Mouse (Mus musculus): Measurements from ENCODE around the gene 9130008F23Rik. TPM values are rescaled to one million over a fixed set of nuclear protein-coding genes. Genes with fewer than 3 reads are reported as not detected.

The 9130008F23Rik gene
- polyA plus RNA-seq, 1 experiment from 2014 or later = 0.16 TPM

- no peak overlapping the region for H3K4me2 ChIP-seq (ENCODE audit: low read length)
- no peak overlapping the region for H3K27ac ChIP-seq (replicated peaks; ENCODE audit: low read depth, low read length)
- no peaks in the 10 kb centered on the region for H3K9me3 ChIP-seq (ENCODE audit: control insufficient read depth, low read length)
- H3K4me1 ChIP-seq (ENCODE audit: control insufficient read depth, insufficient read depth, low read length) = no peaks in the 10 kb centered on the region
- no peaks in the 10 kb centered on the region for H3K36me3 ChIP-seq (ENCODE audit: control insufficient read depth, insufficient read depth, low read length)
- ATAC-seq (ENCODE audit: low FRiP score, low TSS enrichment) (no peak), DNase-seq (no peak)
- H3K4me3 ChIP-seq (replicated peaks; ENCODE audit: low read depth, low read length) = no peak overlapping the region
- WGBS = 72% methylated on average over 10 of the region's 10 CpGs
- H3K9ac ChIP-seq (replicated peaks; ENCODE audit: low read length) = no peak overlapping the region
- no peaks in the 10 kb centered on the region for H3K27me3 ChIP-seq (ENCODE audit: control insufficient read depth, insufficient read depth, low read length)
These were observed 11.2 kb downstream of the 9130008F23Rik start for GRCm38 (mm10) chr17:40868952-40869747.

GRCm38 (mm10) chr17:40855065-40855464 lies 25.3 kb downstream of the 9130008F23Rik start:
- Histone ChIP-seq H3K9ac (replicated peaks; ENCODE audit: low read length) (no peak overlapping the region), H3K36me3 (ENCODE audit: control insufficient read depth, insufficient read depth, low read length) (no peaks in the 10 kb centered on the region), H3K27ac (replicated peaks; ENCODE audit: low read depth, low read length) (no peak overlapping the region), H3K4me3 (replicated peaks; ENCODE audit: low read depth, low read length) (no peak overlapping the region), H3K4me1 (ENCODE audit: control insufficient read depth, insufficient read depth, low read length) (no peaks in the 10 kb centered on the region), H3K4me2 (ENCODE audit: low read length) (no peak overlapping the region), H3K9me3 (ENCODE audit: control insufficient read depth, low read length) (no peaks in the 10 kb centered on the region), H3K27me3 (ENCODE audit: control insufficient read depth, insufficient read depth, low read length) (no peaks in the 10 kb centered on the region)
- DNase-seq (no peak), ATAC-seq (ENCODE audit: low FRiP score, low TSS enrichment) (no peak)

GRCm38 (mm10) chr17:40837308-40837707 lies 43.1 kb downstream of the 9130008F23Rik start:
- Histone ChIP-seq H3K4me3 (replicated peaks; ENCODE audit: low read depth, low read length) (no peak overlapping the region), H3K9ac (replicated peaks; ENCODE audit: low read length) (no peak overlapping the region), H3K4me2 (ENCODE audit: low read length) (no peak overlapping the region), H3K27ac (replicated peaks; ENCODE audit: low read depth, low read length) (no peak overlapping the region), H3K27me3 (ENCODE audit: control insufficient read depth, insufficient read depth, low read length) (no peaks in the 10 kb centered on the region), H3K9me3 (ENCODE audit: control insufficient read depth, low read length) (no peaks in the 10 kb centered on the region), H3K4me1 (ENCODE audit: control insufficient read depth, insufficient read depth, low read length) (no peaks in the 10 kb centered on the region), H3K36me3 (ENCODE audit: control insufficient read depth, insufficient read depth, low read length) (no peaks in the 10 kb centered on the region)
- no peak for ATAC-seq (ENCODE audit: low FRiP score, low TSS enrichment)
- DNase-seq = peak; percentile 45

GRCm38 (mm10) chr17:40831870-40832269 lies 48.5 kb downstream of the 9130008F23Rik start:
- no peaks in the 10 kb centered on the region for H3K27me3 ChIP-seq (ENCODE audit: control insufficient read depth, insufficient read depth, low read length)
- no peaks in the 10 kb centered on the region for H3K4me1 ChIP-seq (ENCODE audit: control insufficient read depth, insufficient read depth, low read length)
- no peak overlapping the region for H3K4me3 ChIP-seq (replicated peaks; ENCODE audit: low read depth, low read length)
- no peak overlapping the region for H3K4me2 ChIP-seq (ENCODE audit: low read length)
- H3K9ac ChIP-seq (replicated peaks; ENCODE audit: low read length) = no peak overlapping the region
- DNase-seq (no peak), ATAC-seq (ENCODE audit: low FRiP score, low TSS enrichment) (no peak)
- H3K27ac ChIP-seq (replicated peaks; ENCODE audit: low read depth, low read length) = no peak overlapping the region
- H3K9me3 ChIP-seq (ENCODE audit: control insufficient read depth, low read length) = no peaks in the 10 kb centered on the region
- WGBS = 52% methylated on average over 2 of the region's 2 CpGs
- no peaks in the 10 kb centered on the region for H3K36me3 ChIP-seq (ENCODE audit: control insufficient read depth, insufficient read depth, low read length)

Other genes starting within 250 kb of the 9130008F23Rik start
- gene Esp3, start 248.5 kb downstream of the 9130008F23Rik start, polyA plus RNA-seq (2014; fragmentation: Nextera tagmentation; extraction: Ambion mirVana) = not detected in 2 replicates
- gene Esp1, start 153.4 kb downstream of the 9130008F23Rik start, polyA plus RNA-seq (2014; fragmentation: Nextera tagmentation; extraction: Ambion mirVana) = not detected in 2 replicates
- gene Crisp2, start 73.6 kb downstream of the 9130008F23Rik start, polyA plus RNA-seq (2014; fragmentation: Nextera tagmentation; extraction: Ambion mirVana) = not detected in 2 replicates
- 0.13 TPM in 1 of 2 replicates, not detected in the other for gene Rhag, start 69.4 kb downstream of the 9130008F23Rik start, polyA plus RNA-seq (2014; fragmentation: Nextera tagmentation; extraction: Ambion mirVana)
- gene Glyatl3, start 33.8 kb upstream of the 9130008F23Rik start, polyA plus RNA-seq (2014; fragmentation: Nextera tagmentation; extraction: Ambion mirVana) = not detected in 2 replicates
- gene Mut, start 54.1 kb upstream of the 9130008F23Rik start, polyA plus RNA-seq (2014; fragmentation: Nextera tagmentation; extraction: Ambion mirVana) = 15.0 and 26.5 TPM in 2 replicates
- 9.5 and 11.6 TPM in 2 replicates for gene Cenpq, start 54.5 kb upstream of the 9130008F23Rik start, polyA plus RNA-seq (2014; fragmentation: Nextera tagmentation; extraction: Ambion mirVana)

All from midbrain, embryonic 14.5 days (tissue).